In genomic region chr11:98927438-98928076, GRCm38 (mm10) we compare ENCODE assay signal across 8 mouse cellular contexts. TPM values are rescaled to one million over a fixed set of nuclear protein-coding genes. Genes with fewer than 3 reads are reported as not detected.
DNase-seq lines count a peak whose midpoint lies in the region; ATAC-seq lines count a peak whose summit lies in the region.

Rara (plus strand) TSS chr11:98927818.

- H3K4me3 ChIP-seq in embryonic facial prominence, embryonic 14.5 days (ENCODE audit: low read depth, low read length): peak within 1 kb of the TSS; percentile 58
- H3K4me3 ChIP-seq in hindbrain, embryonic 12.5 days: peak within 1 kb of the TSS; percentile 56
- peak within 1 kb of the TSS; percentile 64 for H3K4me3 ChIP-seq in limb, embryonic 15.5 days

- no peaks in the 10 kb centered on the region for H3K36me3 ChIP-seq in embryonic facial prominence, embryonic 14.5 days (ENCODE audit: control insufficient read depth, insufficient read depth, low read length)
- H3K36me3 ChIP-seq in hindbrain, embryonic 12.5 days: no peaks in the 10 kb centered on the region
- H3K36me3 ChIP-seq in limb, embryonic 15.5 days: no peaks in the 10 kb centered on the region

- peak; percentile 6 for DNase-seq in kidney, adult 18-20 months
- no peak for DNase-seq in kidney, adult 11 months
- DNase-seq in T-cell, adult 2 months (ENCODE audit: low spot score): peak; percentile 42
- peak; percentile 86 for DNase-seq in embryonic facial prominence, embryonic 14.5 days (ENCODE audit: low spot score)
- no peak for DNase-seq in thymus, adult 18-20 months

- no peaks in the 10 kb centered on the region for H3K9me3 ChIP-seq in embryonic facial prominence, embryonic 14.5 days (ENCODE audit: control insufficient read depth, low read length)
- no peaks in the 10 kb centered on the region for H3K9me3 ChIP-seq in hindbrain, embryonic 12.5 days (replicated peaks)
- no peaks in the 10 kb centered on the region for H3K9me3 ChIP-seq in limb, embryonic 15.5 days

- H3K27me3 ChIP-seq in embryonic facial prominence, embryonic 14.5 days (replicated peaks; ENCODE audit: control insufficient read depth, insufficient read depth, low read length): no peaks in the 10 kb centered on the region
- no peaks in the 10 kb centered on the region for H3K27me3 ChIP-seq in hindbrain, embryonic 12.5 days
- H3K27me3 ChIP-seq in limb, embryonic 15.5 days: no peaks in the 10 kb centered on the region

- peak within 1 kb of the TSS; percentile 92 for H3K27ac ChIP-seq in embryonic facial prominence, embryonic 14.5 days (replicated peaks; ENCODE audit: low read depth, low read length)
- H3K27ac ChIP-seq in hindbrain, embryonic 12.5 days: peak within 1 kb of the TSS; percentile 84
- peak within 1 kb of the TSS; percentile 94 for H3K27ac ChIP-seq in limb, embryonic 15.5 days

- peak within 1 kb of the TSS; percentile 74 for H3K9ac ChIP-seq in embryonic facial prominence, embryonic 14.5 days (ENCODE audit: low read depth, low read length)
- H3K9ac ChIP-seq in hindbrain, embryonic 12.5 days: peak within 1 kb of the TSS; percentile 84
- H3K9ac ChIP-seq in limb, embryonic 15.5 days: peak within 1 kb of the TSS; percentile 63

- H3K4me2 ChIP-seq in embryonic facial prominence, embryonic 14.5 days (ENCODE audit: low read depth, low read length): peak within 1 kb of the TSS; percentile 84
- peak within 1 kb of the TSS; percentile 80 for H3K4me2 ChIP-seq in hindbrain, embryonic 12.5 days (replicated peaks)
- peak within 1 kb of the TSS; percentile 82 for H3K4me2 ChIP-seq in limb, embryonic 15.5 days

- ATAC-seq in embryonic facial prominence, embryonic 14.5 days (ENCODE audit: low read depth): no peak
- no peak; the same call in 1 of the 2 replicates for ATAC-seq in hindbrain, embryonic 12.5 days (ENCODE audit: low FRiP score)
- no peak for ATAC-seq in limb, embryonic 15.5 days (ENCODE audit: insufficient number of reproducible peaks, low FRiP score, low TSS enrichment, low read depth)
- no peak; the same call in 1 of the 2 replicates for ATAC-seq in neutrophil, adult 5-6 weeks (ENCODE audit: extremely low read depth, insufficient number of reproducible peaks, low FRiP score, poor library complexity, severe bottlenecking)

- WGBS in embryonic facial prominence, embryonic 14.5 days: 5% methylated on average over 21 of the region's 21 CpGs
- 7% methylated on average over 21 of the region's 21 CpGs for WGBS in hindbrain, embryonic 12.5 days
- WGBS in limb, embryonic 15.5 days: 6% methylated on average over 21 of the region's 21 CpGs

- peaks cover 93% of the 10 kb centered on the region for H3K4me1 ChIP-seq in embryonic facial prominence, embryonic 14.5 days (ENCODE audit: control insufficient read depth, insufficient read depth, low read length)
- H3K4me1 ChIP-seq in hindbrain, embryonic 12.5 days: peaks cover 92% of the 10 kb centered on the region
- H3K4me1 ChIP-seq in limb, embryonic 15.5 days: peaks cover 100% of the 10 kb centered on the region

RNA-seq across cellular contexts. Expression of gene Rara, which starts in this region (rescaled TPM):
- 46.4 and 50.3 TPM in 2 replicates for polyA plus RNA-seq in embryonic facial prominence, embryonic 14.5 days (2014; fragmentation: Nextera tagmentation; extraction: Ambion mirVana)
- 38.6 and 46.9 TPM in 2 replicates for polyA plus RNA-seq in hindbrain, embryonic 12.5 days (2016; fragmentation: Nextera tagmentation; extraction: Ambion mirVana)
- 43.9 and 51.7 TPM in 2 replicates for polyA plus RNA-seq in limb, embryonic 15.5 days (2015; fragmentation: Nextera tagmentation; extraction: Ambion mirVana)
- total RNA-seq in neutrophil, adult 5-6 weeks (2017): 131 and 135 TPM in 2 replicates

Comparison
In these comparisons a context has a peak if more than half of its experiments do, and no peak if none do; other contexts are left out.
1. DNase-seq: peak in kidney, adult 18-20 months (single experiment), T-cell, adult 2 months (single experiment) and embryonic facial prominence, embryonic 14.5 days (single experiment); none in kidney, adult 11 months (single experiment) and thymus, adult 18-20 months (0 of 2).
2. Peak in every context shown above with its lines, with median percentiles within 50 percentile points of each other: H3K27ac ChIP-seq, H3K4me2 ChIP-seq, H3K4me3 ChIP-seq and H3K9ac ChIP-seq.